Mouse (Mus musculus) lung, embryonic 16.5 days (tissue): ENCODE measurements around the gene Nell2. TPM values are rescaled to one million over a fixed set of nuclear protein-coding genes. Genes with fewer than 3 reads are reported as not detected.
"Not testable (repeated sequence)": the region's sequence is repeated elsewhere in the genome, so short reads cannot be mapped to it uniquely, and the experiment has no call there.

Source experiments
- ATAC-seq: fragments of 200-750 bp; cut with Nextera tagmentation; 2 replicates; pipeline ENCODE4 v1.8.0; 2017; ENCODE audit warnings: low read depth, mild to moderate bottlenecking, moderate library complexity
- H3K27ac ChIP-seq: fragments of 300-500 bp; sonication (generic); 2 replicates; pipeline ENCODE4 v1.5.1; 2014; ENCODE audit warnings: mild to moderate bottlenecking, control low read depth, low read length
- H3K27me3 ChIP-seq: fragments of 300-500 bp; sonication (generic); 2 replicates; pipeline ENCODE4 v1.6.1; 2014; ENCODE audit warnings: low read depth, low read length, mixed read lengths; ENCODE audit not compliant: control insufficient read depth, insufficient read depth
- H3K36me3 ChIP-seq: fragments of 300-500 bp; sonication (generic); 2 replicates; pipeline ENCODE4 v1.6.1; 2014; ENCODE audit warnings: low read length; ENCODE audit not compliant: control insufficient read depth, insufficient read depth
- H3K4me1 ChIP-seq: fragments of 300-500 bp; sonication (generic); replicated peaks from 2 replicates; pipeline ENCODE4 v1.6.1; 2014; ENCODE audit warnings: low read length, mixed read lengths; ENCODE audit not compliant: control insufficient read depth, insufficient read depth
- H3K4me2 ChIP-seq: fragments of 300-500 bp; sonication (generic); 2 replicates; pipeline ENCODE4 v1.6.1; 2014; ENCODE audit warnings: low read depth, low read length, control low read depth
- H3K4me3 ChIP-seq: fragments of 300-500 bp; sonication (generic); 2 replicates; pipeline ENCODE4 v1.5.1; 2014; ENCODE audit warnings: mild to moderate bottlenecking, low read length, control low read depth
- H3K9ac ChIP-seq: fragments of 300-500 bp; sonication (generic); 2 replicates; pipeline ENCODE4 v1.6.1; 2014; ENCODE audit warnings: low read length, control low read depth
- H3K9me3 ChIP-seq: fragments of 300-500 bp; sonication (generic); 2 replicates; pipeline ENCODE4 v1.6.1; 2016; ENCODE audit warnings: low read length; ENCODE audit not compliant: control insufficient read depth
- WGBS: fragments of 180-500 bp; shearing (Covaris S2); extraction: QIAGEN DNeasy Blood & Tissue Kit; methylation state at CpG from one replicate; pipeline ENCODE4 v1.1.7; 2014; 5-methylcytosine and 5-hydroxymethylcytosine counted together
- polyA plus RNA-seq: library from polyadenylated mRNA; unstranded; fragments of >200 nt; fragmentation: Nextera tagmentation; extraction: Ambion mirVana; gene quantifications from 2 replicates; pipeline ENCODE4 v1.2.1, GENCODE M21; 2015

Gene Nell2
- polyA plus RNA-seq, 1 experiment from 2014 or later = 1.2 TPM

- H3K36me3 ChIP-seq = no peaks in the 10 kb centered on the region
- no peaks in the 10 kb centered on the region for H3K9me3 ChIP-seq
- 81% methylated on average over 6 of the region's 6 CpGs for WGBS
- H3K27ac ChIP-seq = no peak overlapping the region
- H3K9ac ChIP-seq = no peak overlapping the region
- no peak overlapping the region for H3K4me3 ChIP-seq
- no peak for ATAC-seq
- H3K4me2 ChIP-seq = no peak overlapping the region
- no peaks in the 10 kb centered on the region for H3K27me3 ChIP-seq
- no peaks in the 10 kb centered on the region for H3K4me1 ChIP-seq
Measured at GRCm38 (mm10) chr15:95534644-95535043, 6.3 kb upstream of the Nell2 start.

DNA sequence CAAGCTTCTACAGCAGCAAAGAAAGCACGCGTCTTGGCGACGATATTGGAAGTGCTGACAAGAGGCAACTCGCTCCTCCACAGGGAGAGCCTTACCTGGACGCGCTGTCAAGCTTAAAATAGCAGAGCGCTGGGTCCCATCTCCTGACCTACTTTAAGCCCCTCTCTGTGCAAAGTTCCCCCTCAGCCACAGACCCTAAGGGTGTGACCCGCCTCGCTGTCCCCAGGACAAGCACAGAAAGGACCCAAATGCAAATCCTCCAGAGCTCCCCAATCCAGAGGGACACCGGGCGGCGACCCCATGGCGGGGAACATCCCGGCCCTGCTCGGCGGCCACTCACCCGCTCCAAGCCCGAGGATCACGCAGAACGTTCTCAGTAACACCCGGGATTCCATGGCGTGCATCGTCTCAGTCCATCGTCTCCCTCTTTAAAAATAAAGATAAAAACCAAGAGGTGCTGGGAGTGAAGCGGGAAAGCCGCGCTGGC is 855 bp downstream of the Nell2 start:
- no peaks in the 10 kb centered on the region for H3K9me3 ChIP-seq
- H3K36me3 ChIP-seq = no peaks in the 10 kb centered on the region
- H3K4me2 ChIP-seq = peak overlapping the region; percentile 80
- WGBS = under 1% methylated on average over 28 of the region's 28 CpGs
- peak overlapping the region; percentile 51 for H3K4me3 ChIP-seq
- no peak overlapping the region for H3K9ac ChIP-seq
- H3K27ac ChIP-seq = no peak overlapping the region
- peaks cover 2% of the 10 kb centered on the region; the same call in 1 of the 2 replicates for H3K4me1 ChIP-seq
- peaks cover 30% of the 10 kb centered on the region for H3K27me3 ChIP-seq
- ATAC-seq = no peak

DNA sequence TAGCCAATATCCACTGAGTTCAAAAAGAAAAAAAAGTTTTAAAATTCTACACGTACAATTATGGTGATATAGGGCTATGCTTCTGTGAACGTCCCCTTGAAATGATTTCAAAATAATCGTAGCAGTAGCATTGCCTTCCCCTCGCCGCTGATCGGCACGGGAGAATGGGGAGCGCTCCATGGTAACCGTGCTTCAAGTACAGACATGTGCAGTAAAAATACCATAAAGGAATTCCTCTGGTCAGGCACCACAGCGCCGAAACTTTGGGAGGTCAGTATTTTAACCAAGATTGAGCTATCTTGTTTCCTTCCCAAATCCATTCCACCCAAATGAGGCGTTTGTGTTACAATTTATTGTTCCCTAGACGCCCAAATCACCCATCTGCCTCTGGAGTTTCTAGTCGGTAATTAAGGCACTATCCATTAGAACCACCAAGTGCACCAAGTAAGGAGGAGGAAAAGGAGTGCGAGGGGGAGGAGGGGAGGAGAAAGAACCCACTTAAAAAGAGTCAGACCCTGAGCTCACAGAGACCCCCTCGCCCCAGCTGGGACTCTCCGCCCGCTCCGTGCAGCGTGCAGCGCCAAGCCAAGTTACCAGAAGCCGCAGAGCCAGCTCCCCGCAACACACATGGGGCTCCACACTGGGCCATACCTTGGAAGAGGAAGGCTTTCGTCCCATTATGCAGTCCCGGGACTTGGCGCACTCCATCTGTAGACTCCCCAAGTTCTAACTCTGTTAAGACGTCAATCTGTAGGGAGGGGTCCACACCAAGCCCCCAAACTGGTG is 1.5 kb downstream of the Nell2 start:
- Histone ChIP-seq H3K9ac (no peak overlapping the region), H3K4me2 (no peak overlapping the region), H3K36me3 (no peaks in the 10 kb centered on the region), H3K27me3 (peaks cover 30% of the 10 kb centered on the region), H3K4me3 (no peak overlapping the region; the same call in 1 of the 2 replicates), H3K9me3 (no peaks in the 10 kb centered on the region), H3K27ac (no peak overlapping the region), H3K4me1 (peaks cover 2% of the 10 kb centered on the region; the same call in 1 of the 2 replicates)
- no peak for ATAC-seq
- 5% methylated on average over 27 of the region's 27 CpGs for WGBS

DNA sequence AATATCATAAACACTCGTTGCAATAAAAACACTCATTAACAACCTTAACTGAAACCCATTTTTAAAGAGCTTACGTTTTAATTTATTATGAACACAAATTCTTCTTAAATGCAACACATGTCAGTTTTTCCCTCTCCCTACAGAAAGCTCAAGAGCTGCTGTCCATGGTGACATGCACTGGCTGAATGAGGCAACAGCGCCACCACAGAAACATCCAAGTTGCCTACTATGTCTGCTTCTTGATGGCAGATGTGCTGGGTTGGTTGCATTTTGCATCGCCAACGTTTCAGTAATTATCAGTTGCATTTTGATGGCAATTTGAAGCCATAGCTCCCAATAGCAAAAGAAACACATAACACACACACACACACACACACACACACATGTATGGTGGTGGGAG is 2.4 kb downstream of the Nell2 start:
- Histone ChIP-seq H3K27ac (no peak overlapping the region), H3K4me3 (no peak overlapping the region), H3K9me3 (no peaks in the 10 kb centered on the region), H3K27me3 (peaks cover 30% of the 10 kb centered on the region), H3K9ac (no peak overlapping the region), H3K36me3 (no peaks in the 10 kb centered on the region), H3K4me1 (peaks cover 2% of the 10 kb centered on the region; the same call in 1 of the 2 replicates), H3K4me2 (no peak overlapping the region)
- no peak for ATAC-seq
- 11% methylated on average over 5 of the region's 5 CpGs for WGBS

DNA sequence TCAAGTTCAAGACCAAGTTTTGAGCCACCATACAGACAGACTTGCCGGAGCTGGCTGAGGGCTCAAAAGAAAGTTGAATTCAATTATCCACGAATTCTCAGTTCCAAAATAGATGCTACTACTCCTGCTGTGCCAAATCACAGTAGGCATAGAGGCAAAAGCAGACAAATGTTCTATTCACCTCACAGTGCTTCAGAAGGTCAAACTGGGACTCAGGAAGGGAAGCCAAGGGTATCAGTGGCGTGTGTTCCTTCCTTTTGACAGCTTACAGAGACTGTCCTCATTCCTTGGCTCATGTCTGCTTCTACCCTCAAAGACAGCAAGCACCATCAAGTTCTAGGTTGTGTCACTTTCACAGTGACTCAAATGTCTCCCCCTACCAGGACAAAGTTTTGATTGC is 10.2 kb downstream of the Nell2 start:
- Histone ChIP-seq H3K27ac (no peak overlapping the region), H3K4me2 (no peak overlapping the region), H3K36me3 (no peaks in the 10 kb centered on the region), H3K4me3 (no peak overlapping the region), H3K9ac (no peak overlapping the region), H3K9me3 (no peaks in the 10 kb centered on the region), H3K27me3 (no peaks in the 10 kb centered on the region), H3K4me1 (no peaks in the 10 kb centered on the region)
- WGBS = 64% methylated on average over 3 of the region's 3 CpGs
- ATAC-seq = no peak

DNA sequence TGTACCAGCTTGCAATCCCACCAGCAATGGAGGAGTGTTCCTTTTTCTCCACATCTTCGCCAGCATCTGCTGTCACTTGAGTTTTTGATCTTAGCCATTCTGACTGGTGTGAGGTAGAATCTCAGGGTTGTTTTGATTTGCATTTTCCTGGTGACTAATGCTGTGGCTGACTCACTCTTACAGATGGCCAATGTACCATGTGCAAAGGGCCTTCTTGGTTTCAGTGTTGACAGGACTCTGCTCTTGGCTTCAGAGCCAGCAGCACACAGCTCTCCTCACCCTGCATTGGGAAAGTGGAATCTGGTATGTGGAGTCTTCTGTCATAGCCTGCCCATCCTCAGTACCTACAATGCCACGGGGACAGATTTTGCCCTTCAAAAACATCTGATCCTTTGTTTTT is 15.1 kb downstream of the Nell2 start:
- not testable (repeated sequence) for H3K27me3 ChIP-seq, H3K4me3 ChIP-seq, H3K36me3 ChIP-seq, H3K27ac ChIP-seq, H3K4me1 ChIP-seq, H3K9ac ChIP-seq, ATAC-seq, H3K4me2 ChIP-seq, H3K9me3 ChIP-seq
- 62% methylated on average over 2 of the region's 2 CpGs for WGBS

GRCm38 (mm10) chr15:95495666-95496065 is 32.7 kb downstream of the Nell2 start:
- 66% methylated on average over 4 of the region's 4 CpGs for WGBS
- H3K9ac ChIP-seq = no peak overlapping the region

GRCm38 (mm10) chr15:95495193-95495592 is 33.2 kb downstream of the Nell2 start:
- no peak overlapping the region for H3K4me3 ChIP-seq
- no peaks in the 10 kb centered on the region for H3K27me3 ChIP-seq
- WGBS = 84% methylated on average over 8 of the region's 8 CpGs
- H3K4me2 ChIP-seq = no peak overlapping the region
- H3K27ac ChIP-seq = no peak overlapping the region
- no peak overlapping the region for H3K9ac ChIP-seq
- no peaks in the 10 kb centered on the region for H3K9me3 ChIP-seq
- ATAC-seq = no peak
- H3K4me1 ChIP-seq = no peaks in the 10 kb centered on the region
- H3K36me3 ChIP-seq = no peaks in the 10 kb centered on the region

More at GRCm38 (mm10) chr15:95495666-95496065, 32.7 kb downstream of the Nell2 start:
- no peaks in the 10 kb centered on the region for H3K36me3 ChIP-seq
- no peak overlapping the region for H3K4me3 ChIP-seq
- no peak overlapping the region for H3K27ac ChIP-seq
- no peaks in the 10 kb centered on the region for H3K4me1 ChIP-seq
- no peak for ATAC-seq
- H3K4me2 ChIP-seq = no peak overlapping the region
- no peaks in the 10 kb centered on the region for H3K27me3 ChIP-seq
- no peaks in the 10 kb centered on the region for H3K9me3 ChIP-seq

GRCm38 (mm10) chr15:95492201-95492600 is 36.2 kb downstream of the Nell2 start:
- H3K9ac ChIP-seq = no peak overlapping the region
- H3K27me3 ChIP-seq = no peaks in the 10 kb centered on the region
- H3K4me3 ChIP-seq = no peak overlapping the region
- no peak overlapping the region for H3K4me2 ChIP-seq
- no peak overlapping the region for H3K27ac ChIP-seq
- 54% methylated on average over 5 of the region's 5 CpGs for WGBS
- H3K9me3 ChIP-seq = no peaks in the 10 kb centered on the region
- no peaks in the 10 kb centered on the region for H3K36me3 ChIP-seq
- no peak for ATAC-seq
- no peaks in the 10 kb centered on the region for H3K4me1 ChIP-seq
